Mouse (Mus musculus) gastrocnemius, adult 8-10 months (tissue): ENCODE measurements around the gene Zfx. TPM values are rescaled to one million over a fixed set of nuclear protein-coding genes. Genes with fewer than 3 reads are reported as not detected.

Source experiments
- DNase-seq, 2 experiments: peaks; one replicate each; pipeline ENCODE4 v3.0.0; 2022; ENCODE audit warnings: low spot score in 2 of 2
- total RNA-seq, 4 experiments: library from RNA; stranded (reverse); gene quantifications; 2 replicates each; pipeline ENCODE4 v1.2.4; 2022

The Zfx gene
- total RNA-seq, result 10 to 100 TPM; 18.5 to 21.5 (median 19.0) TPM

DNA sequence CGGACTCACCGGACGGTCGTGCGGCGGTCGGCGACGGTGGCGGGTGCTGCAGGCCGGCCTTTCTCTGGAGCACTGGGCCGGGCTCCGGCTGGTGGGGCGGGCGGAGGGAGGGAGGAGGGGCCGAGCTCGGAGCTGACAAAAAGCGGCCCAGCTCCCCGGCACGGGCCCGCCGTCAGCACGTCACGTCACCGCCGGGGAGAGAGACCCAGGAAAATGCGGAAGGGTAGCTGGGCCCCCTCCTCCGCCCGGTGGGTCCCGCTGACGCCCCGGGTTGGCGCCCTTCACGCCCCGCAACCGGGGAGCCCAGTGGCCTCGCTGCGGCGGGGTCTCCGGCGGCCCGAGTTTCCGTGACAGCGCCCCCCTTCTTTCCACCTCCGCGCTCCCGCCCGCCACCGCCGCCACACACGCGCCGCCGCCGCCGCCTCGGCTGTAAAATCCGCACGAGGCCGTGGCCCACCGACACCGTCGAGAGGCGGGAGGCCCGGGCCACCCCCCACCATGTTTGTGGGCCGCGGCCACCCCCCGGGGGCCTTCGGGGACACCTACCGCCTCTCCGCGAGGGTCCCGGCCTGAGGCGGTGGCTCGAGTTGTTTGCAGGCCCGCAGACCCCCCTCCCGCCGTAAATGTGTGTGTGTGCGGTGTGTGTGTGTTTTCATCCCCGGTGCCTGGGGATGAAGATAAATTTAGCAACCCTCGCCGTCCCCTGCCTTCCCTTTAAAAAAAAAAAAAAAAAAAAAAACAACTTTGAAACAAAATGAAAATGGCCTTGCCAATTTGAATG is at the start of gene Zfx:
Zfx (minus strand) TSS at position 644 of the 781 bp plus-strand sequence.
- DNase-seq, result peak; percentile 6 to 37

DNA sequence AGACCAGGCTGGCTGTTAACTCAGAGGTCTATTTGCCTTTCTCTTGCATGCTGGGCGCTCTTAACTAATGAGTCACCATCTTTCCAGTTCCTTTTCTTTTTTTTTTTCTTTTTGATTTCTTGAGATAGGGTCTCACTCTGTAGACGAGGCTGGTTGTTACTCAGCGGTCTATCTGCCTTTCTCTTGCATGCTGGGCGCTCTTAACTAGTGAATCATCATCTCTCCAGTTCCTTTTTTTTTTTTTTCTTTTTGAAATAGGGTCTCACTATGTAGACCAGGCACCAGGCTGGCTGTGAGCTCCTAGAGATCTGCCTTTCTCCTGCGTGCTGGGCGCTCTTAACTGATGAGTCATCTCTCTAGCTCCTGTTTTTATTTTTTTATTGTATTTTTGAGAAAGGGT is 45.8 kb upstream of the Zfx start:
- no peak for DNase-seq

DNA sequence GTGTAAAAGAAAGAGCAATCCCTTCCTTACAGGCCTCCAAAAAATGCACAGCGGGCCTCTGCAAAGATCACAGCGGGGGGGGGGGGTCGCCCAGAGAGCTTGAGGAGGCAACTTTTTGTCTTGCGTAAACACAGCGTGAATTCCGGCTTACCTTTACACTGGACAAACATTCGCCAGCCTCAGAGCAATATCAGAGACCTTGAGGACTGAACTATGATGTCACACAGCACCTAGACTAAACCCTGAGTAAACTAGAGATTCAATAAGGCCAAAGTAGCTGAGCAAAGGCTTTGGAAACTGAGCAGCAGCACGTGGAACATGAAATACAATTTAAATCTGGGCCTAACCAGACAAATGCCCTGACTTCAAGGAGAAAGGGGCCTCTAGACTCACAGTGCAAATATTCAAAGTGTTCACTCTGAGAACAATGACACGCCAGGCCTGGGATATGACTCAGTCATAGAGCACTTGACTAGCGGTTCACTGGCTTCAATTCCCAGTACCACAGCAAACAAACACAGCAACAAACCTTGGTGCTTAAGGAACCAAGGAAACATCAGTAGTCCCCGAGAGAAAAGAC is 28.8 kb upstream of the Zfx start:
- no peak for DNase-seq

DNA sequence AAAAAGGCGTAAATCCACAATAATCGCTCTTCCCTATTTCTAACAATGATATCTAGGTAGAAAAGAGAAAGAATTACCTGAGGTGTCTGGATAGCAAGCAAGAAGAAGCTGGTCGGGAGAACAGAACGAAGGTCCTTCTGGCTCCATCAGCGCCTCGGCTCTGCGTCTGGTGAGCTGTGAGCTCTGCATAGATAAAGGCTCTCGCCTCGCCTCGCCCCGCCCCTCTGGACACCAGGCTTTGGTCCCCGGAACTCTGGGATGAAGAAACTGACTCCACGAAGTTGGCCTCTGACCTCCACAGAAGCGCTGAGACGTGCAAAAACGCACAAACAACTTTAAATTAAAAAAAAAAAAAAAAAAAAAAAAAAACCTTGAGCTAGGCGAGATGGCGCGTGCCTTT is 27.0 kb upstream of the Zfx start:
- no peak for DNase-seq

DNA sequence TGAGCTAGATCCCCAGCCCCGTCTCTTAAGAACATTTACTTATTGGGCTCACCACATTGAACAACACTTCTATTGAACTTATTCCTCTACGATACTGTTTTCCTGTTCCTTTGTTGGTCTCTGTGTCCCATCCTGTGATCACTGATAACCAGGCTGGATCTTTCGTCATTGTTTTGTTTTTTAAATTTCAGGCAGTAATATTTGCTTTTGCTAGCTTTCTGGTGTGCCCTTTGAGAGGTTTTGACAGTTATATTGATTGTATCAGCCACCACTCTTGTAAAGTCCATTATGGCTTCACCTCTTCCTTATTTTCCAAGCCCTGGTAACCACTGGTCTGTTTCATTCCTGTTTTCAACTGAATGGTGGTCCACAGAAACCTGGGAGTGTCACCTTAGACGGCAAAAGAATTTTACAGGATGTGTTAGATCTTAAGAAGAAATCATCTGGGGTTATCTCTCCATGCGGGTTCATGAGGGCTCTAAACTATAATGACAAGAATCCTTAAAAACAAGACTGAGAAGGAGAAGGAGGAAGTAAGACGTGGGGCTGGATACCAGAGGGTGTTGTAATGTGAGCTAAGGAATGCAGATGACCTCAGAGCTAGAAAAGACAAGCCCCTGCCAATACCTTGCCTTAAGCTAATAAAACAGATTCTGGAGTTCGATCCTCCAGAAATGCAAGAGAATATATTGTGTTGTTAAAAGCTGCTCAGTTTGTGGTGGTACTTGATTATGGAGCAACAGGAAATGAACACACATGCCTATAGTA is 18.7 kb upstream of the Zfx start:
- DNase-seq, result no peak

DNA sequence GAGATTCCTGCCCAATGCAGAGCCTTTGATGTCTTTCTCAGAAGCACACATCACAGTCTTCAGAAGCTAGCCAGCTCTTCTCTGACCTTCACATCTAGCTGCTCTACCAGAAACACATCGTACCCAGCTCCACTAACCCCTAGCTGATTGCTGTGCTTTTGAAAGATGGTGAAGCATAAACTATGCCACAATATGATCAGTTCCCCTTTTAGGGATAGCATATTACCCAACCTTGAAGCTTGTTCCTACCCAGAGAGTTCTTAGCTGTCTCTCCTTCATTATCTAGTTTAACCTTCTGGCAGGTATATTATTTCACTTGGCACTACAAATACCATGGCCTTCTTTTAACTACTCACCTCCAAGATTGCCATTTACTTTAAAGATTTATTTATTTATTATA is 16.6 kb upstream of the Zfx start:
- DNase-seq, result no peak

DNA sequence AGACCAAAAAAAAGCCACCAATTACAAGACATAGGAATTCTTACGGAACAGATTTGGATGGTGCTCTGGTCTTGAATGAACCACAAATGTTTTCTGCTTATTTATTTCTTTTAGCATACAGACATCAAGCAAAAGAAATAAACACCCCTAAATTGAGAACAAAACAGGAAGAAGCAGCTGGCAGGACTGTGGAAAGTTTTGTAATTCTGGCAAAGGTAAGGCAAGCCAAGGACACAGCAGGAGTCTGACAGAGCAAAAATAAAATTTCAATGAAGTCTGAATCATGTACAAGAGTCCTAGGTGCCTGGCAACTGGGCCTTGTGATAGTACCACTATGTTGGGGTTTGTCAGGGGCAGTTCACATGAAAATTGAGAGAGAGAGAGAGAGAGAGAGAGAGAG is 14.8 kb upstream of the Zfx start:
- no peak for DNase-seq

DNA sequence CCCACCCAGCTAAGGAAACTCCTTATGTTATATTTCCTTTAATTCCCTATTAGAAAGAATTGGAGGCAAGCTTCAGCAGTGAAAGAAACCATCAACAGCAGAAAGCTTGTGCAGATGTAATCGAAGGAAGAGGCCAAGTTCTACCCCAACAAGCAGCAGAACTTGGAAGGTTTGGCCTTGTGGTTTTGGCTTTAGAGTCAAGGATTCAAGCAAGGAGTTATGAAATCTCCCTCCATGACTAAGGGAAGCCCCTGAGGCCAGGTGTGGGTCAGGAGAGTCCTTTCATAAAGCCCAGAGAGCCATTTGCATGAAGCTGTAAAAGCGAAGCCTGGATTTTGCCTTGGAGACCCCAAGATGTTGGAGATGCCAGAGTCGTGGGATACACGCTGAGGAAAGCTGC is 11.6 kb upstream of the Zfx start:
- no peak for DNase-seq

DNA sequence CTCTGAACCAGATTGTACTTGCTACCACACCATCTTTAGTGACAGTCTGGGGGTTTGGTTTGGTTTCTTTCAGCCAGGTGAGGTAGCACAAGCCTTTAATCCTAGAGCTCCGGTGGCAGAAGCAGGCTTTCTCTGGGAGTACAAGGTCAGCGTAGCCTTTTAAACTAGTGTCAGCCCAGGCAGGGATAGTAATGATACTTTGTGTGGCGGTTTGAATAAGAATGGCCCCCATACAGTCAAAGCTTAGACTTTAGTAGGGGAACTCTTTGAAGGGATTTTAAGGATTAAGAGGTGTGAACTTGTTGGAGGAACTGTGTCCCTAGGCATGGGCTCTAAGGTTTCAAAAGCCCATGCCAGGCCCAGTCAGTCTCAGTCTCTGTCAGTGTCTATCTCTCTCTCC is 10.0 kb upstream of the Zfx start:
- no peak for DNase-seq

DNA sequence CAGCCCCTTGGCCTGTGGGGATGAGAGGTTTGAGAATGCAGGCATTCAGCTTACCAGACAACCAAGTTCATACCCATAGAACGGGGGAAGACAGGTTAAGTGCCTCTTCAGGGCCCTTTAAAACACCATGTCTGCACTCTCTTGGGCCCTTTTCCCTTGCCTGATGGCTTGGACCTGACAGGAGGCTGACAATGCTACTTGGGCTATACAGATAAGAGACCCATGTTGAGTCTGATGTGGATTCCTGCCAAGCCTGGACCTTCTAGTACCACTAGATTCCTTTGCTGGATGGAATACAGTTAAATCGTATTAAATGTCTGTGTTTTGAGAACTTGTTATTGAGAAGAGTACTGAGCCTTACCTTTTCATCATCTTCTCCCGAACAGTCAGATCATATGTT is 8.7 kb upstream of the Zfx start:
- DNase-seq, result no peak

DNA sequence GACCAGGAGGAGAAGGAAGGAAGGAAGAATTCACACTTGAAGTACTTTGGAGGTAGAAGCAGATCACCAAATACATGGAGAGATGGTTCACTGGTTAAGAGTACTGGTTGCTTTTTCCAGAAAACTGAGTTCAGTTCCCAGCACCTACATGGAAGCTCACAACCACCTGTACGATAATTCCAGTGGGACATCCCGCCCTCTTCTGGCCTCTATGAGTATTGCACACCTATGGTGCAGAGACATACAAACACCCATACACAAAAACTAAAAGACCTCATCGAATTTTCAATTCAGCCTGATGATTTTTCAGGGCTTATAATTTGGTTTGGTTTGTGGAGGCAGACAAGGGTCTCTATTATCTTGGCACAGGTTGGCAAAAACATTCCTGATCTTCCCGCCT is 6.2 kb upstream of the Zfx start:
- DNase-seq, result no peak

DNA sequence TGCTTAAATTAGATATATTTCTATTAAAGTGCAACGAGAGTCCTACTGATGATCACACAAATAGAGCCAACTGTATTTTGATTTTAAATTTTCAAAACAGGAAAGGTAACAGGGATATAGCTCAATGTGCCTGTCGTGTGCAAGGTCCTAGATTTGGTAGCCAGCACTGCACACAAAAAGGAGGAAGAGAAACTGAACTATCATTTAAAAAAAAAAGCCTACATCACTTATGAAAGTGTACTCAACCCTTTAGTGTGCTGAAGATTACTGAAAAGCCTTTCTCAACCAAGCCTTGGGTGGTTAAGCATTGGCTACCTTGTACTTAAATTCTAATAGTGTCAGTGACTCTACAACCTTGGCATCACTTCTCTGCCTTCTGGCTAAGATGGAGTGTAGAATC is 2.4 kb upstream of the Zfx start:
- no peak for DNase-seq

DNA sequence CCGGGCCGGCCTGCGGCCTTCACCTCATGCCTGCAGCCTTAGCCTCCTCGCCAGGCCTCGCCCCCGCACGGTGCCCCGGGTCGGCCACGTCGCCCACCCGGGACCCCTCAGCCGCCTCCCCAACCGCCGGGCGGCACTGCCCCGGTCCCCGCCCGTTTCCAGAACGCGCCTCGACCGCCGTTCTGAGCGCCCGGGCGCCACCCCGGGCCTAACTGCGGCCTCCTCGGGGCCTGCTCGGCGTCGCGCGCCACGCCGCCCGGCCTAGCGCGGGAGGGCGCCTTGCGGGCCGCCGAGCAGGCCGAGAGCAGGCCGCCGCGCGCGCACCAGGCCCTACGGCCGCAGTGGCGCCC is 818 bp downstream of the Zfx start:
- no peak for DNase-seq

DNA sequence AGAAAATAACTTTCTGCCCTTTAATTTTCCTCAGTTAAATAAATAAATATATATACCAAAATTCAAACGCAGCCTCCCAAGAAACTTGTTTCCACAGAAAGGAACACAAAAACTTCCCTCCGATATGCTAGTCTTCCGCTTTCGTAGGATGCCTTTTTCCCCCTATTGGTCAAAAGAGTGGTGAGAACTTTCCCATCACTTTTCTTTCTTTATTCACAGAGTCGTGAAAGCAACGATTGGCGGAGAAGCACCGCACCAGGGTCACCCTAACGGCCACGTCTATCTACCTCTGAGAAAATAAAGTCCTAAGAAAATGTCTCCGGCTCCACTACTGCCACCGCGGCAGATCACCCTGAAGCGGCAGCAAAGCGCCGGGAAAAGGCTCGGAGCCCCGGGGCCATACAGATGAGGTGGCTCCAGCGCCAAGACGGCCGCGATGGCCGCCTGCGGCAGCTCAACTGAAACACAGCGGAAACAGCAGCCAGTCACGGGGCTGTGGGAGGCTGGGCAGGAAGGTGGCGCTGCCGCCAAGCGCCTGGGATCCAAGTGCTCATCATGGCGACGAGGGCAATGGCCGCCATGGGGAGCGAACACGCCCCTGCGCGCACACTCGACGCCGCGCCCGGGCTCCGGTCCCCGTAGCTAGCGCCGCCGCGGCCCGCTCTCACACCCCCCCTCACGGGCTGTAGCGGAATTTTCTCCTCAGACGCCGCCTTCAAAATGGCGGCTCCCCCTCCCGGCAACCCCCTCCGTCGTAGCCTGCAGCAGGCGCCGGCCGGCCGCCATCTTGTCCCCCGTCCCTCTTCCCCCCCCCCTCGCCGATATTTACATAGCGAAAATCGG is 1.4 kb downstream of the Zfx start:
- DNase-seq, result peak; percentile 74 to 81

DNA sequence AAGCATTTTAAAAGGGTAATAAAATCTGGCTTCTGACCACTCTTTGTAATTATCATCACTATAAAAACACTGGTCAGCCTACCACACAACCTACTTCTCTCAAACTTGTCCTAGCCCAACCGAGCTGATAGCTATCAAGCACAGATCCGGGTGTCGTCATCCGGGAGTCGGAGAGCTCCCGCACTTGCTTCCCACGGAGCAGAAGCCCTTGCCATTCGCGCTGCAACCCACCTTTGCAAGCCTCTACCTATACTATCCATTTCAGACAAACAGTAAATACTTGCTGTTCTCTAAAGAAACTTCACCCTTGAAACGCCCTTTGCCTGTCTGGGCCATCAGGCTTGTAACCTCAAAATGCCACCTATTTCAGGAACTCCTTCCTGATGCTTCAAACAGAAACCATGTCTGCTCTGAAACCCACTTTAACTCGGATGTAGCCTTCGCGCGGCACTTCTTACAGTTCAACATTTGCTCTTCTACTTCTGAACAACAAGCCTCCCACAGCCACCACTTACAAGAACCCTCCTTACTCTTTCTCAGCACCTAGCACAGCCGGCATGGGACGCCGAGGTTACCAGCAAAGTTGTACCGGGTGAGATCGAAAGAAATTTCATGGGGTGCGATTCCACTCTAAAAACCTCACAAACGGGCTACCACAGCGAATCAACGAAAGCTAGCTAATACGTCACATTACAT is 2.2 kb downstream of the Zfx start:
- DNase-seq, result no peak

DNA sequence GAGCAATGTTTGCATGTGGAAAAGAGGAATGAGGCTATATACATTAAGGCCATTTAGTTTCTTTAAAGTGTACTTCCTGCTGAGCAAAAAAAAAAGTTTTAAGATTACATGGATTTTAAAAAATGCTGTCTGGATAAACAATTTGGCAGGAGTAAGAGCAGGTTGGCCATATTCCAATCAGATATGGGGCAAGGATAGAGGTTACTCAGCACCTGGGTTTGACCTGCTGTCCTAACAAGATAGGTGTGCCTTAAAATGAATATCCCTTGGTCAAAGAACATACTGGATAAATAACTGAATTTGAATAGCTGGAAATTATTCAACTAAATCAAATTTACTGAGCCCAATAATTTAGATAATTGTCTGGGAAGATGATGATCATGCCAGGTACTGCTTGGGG is 5.2 kb downstream of the Zfx start:
- no peak for DNase-seq

DNA sequence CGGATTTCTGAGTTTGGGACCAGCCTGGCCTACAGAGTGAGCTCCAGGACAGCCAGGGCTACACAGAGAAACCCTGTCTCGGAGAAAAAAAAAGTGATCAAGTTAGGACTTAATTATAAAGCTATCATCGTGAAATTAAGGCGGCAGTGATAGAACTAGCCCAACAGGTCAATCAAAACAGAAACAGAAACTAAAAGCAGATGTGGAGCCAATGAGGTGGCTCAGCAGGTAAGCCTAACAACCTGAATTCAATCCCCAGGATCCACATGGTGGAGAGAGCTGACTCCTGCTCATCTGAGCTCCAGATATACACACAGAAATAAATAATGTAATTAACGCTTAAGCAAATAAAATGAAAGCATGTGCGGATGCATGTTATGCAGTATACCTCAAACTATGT is 7.6 kb downstream of the Zfx start:
- no peak for DNase-seq

DNA sequence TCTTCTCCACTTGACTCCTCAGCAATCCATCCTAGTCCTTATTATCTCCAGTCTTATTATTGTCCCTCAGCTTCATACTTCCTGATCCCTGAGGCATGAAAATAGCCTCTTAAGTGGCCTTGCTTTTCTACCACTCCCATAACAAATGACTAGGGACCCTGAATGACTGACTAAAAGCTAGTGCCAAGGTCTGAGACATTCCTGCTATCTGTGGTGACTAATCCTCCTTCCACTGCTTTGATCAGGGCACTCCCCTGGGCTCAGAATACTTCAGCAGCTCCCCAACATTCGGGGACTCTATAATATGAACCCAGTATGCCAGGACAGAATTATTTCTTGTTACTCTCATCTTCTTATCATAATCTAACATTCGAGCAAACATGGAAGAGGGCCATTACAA is 17.5 kb downstream of the Zfx start:
- no peak for DNase-seq

DNA sequence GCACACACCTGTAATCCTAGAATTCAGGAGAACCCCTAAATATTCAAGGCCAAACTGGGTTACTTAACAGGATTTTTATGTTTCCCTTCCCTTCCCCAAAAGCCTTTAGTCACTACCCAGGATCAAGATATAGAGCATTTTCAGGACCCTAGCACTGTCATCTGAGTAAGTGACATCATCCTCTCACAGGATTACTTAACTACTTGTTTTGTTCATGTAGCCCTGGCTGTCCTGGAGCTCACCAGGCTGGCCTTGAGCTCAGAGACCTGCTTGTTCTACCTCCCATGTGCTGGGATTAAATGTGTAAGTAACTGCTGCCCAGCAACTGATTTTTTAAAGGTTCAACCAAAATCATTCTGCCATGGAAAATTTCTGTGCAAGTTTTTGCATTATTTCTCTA is 20.6 kb downstream of the Zfx start:
- DNase-seq, result no peak

DNA sequence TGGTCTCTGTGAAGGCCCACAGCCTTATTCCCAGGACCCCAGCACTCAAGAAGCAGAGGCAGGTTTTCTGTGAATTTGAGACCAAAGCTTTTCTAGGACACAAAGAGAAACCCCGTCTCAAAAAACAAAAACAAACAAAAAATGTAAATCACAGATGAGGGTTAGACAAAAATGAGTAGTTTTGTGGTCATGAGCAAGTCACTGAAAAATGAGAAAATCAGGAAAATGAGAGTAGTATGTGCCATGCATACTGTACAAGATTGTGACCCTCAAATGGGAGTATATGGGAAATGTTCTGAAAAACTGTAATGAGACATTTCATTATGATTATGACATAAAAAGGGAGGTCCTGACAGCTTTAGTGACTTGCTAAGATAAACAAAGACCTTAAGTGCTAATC is 22.9 kb downstream of the Zfx start:
- DNase-seq, result no peak

DNA sequence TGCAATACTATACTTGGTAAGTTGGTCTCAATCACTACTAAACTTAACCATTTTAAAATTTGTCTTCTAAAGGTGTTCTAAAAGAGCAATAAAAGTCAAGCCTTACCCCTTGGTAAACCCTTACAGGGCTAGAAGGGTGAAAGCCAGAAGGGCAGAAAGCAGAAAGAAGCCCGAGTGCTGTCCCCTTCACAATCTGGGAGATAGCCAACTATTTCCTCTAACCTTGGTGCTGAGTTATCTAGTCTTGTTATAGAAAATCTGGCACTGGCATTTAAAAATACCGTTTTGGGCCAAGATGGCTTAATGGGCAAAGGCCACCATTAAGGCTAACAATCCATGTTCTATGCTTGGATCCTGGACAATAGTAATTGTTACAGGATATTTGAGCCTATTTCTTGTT is 32.5 kb downstream of the Zfx start:
- DNase-seq, result no peak
